Mouse (Mus musculus) forebrain, embryonic 11.5 days (tissue): ENCODE results near the gene Fsip1. TPM values are rescaled to one million over a fixed set of nuclear protein-coding genes. Genes with fewer than 3 reads are reported as not detected.

ENCODE experiments used
- ATAC-seq: fragments of 200-750 bp; cut with Nextera tagmentation; replicated peaks from 2 replicates; pipeline ENCODE4 v1.8.0; 2017; ENCODE audit warnings: moderate TSS enrichment; ENCODE audit not compliant: low FRiP score
- DNase-seq: peaks from one replicate; pipeline ENCODE4 v3.0.0-alpha.2; 2017; ENCODE audit warnings: low spot score
- H3K27ac ChIP-seq: fragments of 300-500 bp; sonication (generic); 2 replicates; pipeline ENCODE4 v1.5.1; 2014; ENCODE audit warnings: low read depth, low read length
- H3K27me3 ChIP-seq: fragments of 300-500 bp; sonication (generic); 2 replicates; pipeline ENCODE4 v1.6.1; 2014; ENCODE audit warnings: mild to moderate bottlenecking, low read length, mixed read lengths; ENCODE audit not compliant: control insufficient read depth, insufficient read depth
- H3K36me3 ChIP-seq: fragments of 300-500 bp; sonication (generic); 2 replicates; pipeline ENCODE4 v1.6.1; 2014; ENCODE audit warnings: mild to moderate bottlenecking, low read length, moderate library complexity, mixed read lengths; ENCODE audit not compliant: control insufficient read depth, insufficient read depth
- H3K4me1 ChIP-seq: fragments of 300-500 bp; sonication (generic); replicated peaks from 2 replicates; pipeline ENCODE4 v1.6.1; 2014; ENCODE audit warnings: low read length, mixed read lengths; ENCODE audit not compliant: control insufficient read depth, insufficient read depth
- H3K4me2 ChIP-seq: fragments of 300-500 bp; sonication (generic); 2 replicates; pipeline ENCODE4 v1.6.1; 2014; ENCODE audit warnings: low read depth, mild to moderate bottlenecking, low read length, moderate library complexity, mixed read lengths; ENCODE audit not compliant: severe bottlenecking
- H3K4me3 ChIP-seq: fragments of 300-500 bp; sonication (generic); 2 replicates; pipeline ENCODE4 v1.5.1; 2014; ENCODE audit warnings: low read depth, low read length
- H3K9ac ChIP-seq: fragments of 300-500 bp; sonication (generic); 2 replicates; pipeline ENCODE4 v1.6.1; 2014; ENCODE audit warnings: low read length
- H3K9me3 ChIP-seq: fragments of 300-500 bp; sonication (generic); 2 replicates; pipeline ENCODE4 v1.6.1; 2016; ENCODE audit warnings: low read length, mixed read lengths; ENCODE audit not compliant: control insufficient read depth
- WGBS: fragments of 180-500 bp; shearing (Covaris S2); extraction: QIAGEN DNeasy Blood & Tissue Kit; methylation state at CpG from one replicate; pipeline ENCODE4 v1.1.7; 2014; 5-methylcytosine and 5-hydroxymethylcytosine counted together
- polyA plus RNA-seq: library from polyadenylated mRNA; unstranded; fragments of >200 nt; fragmentation: Nextera tagmentation; extraction: Ambion mirVana; gene quantifications from 2 replicates; pipeline ENCODE4 v1.2.1, GENCODE M21; 2014

Fsip1 gene
- polyA plus RNA-seq, 1 experiment from 2014 or later: 4.2 TPM

- ATAC-seq: peak; percentile 35; the same call in 1 of the 2 replicates
- DNase-seq: peak; percentile 62
- peak overlapping the region; percentile 48; the same call in 1 of the 2 replicates for H3K4me3 ChIP-seq
- no peaks in the 10 kb centered on the region for H3K36me3 ChIP-seq
- peaks cover 8% of the 10 kb centered on the region; the same call in 1 of the 2 replicates for H3K4me1 ChIP-seq
- H3K27me3 ChIP-seq: no peaks in the 10 kb centered on the region; the same call in 1 of the 2 replicates
- peak overlapping the region; percentile 95 for H3K4me2 ChIP-seq
- no peaks in the 10 kb centered on the region for H3K9me3 ChIP-seq
- peak overlapping the region; percentile 12; the same call in 1 of the 2 replicates for H3K9ac ChIP-seq
- H3K27ac ChIP-seq: no peak overlapping the region
- WGBS: 33% methylated on average over 17 of the region's 17 CpGs
Observed at GRCm38 (mm10) chr2:118110225-118110915, 146.4 kb downstream of the Fsip1 start.

- Histone ChIP-seq H3K27me3 (no peaks in the 10 kb centered on the region), H3K36me3 (no peaks in the 10 kb centered on the region), H3K4me3 (no peak overlapping the region), H3K4me2 (no peak overlapping the region), H3K27ac (no peak overlapping the region), H3K9me3 (no peaks in the 10 kb centered on the region), H3K9ac (no peak overlapping the region), H3K4me1 (no peaks in the 10 kb centered on the region)
- WGBS: 57% methylated on average over 4 of the region's 4 CpGs
- no peak for ATAC-seq
- no peak for DNase-seq
Observed at GRCm38 (mm10) chr2:118102169-118102568, 154.6 kb downstream of the Fsip1 start.

GRCm38 (mm10) chr2:118099104-118099503, 157.7 kb downstream of the Fsip1 start:
- no peak for ATAC-seq
- Histone ChIP-seq H3K4me1 (no peaks in the 10 kb centered on the region), H3K27me3 (no peaks in the 10 kb centered on the region), H3K9me3 (no peaks in the 10 kb centered on the region), H3K4me2 (no peak overlapping the region), H3K9ac (no peak overlapping the region), H3K27ac (no peak overlapping the region), H3K36me3 (no peaks in the 10 kb centered on the region), H3K4me3 (no peak overlapping the region)
- 84% methylated on average over 4 of the region's 4 CpGs for WGBS
- DNase-seq: no peak

- Histone ChIP-seq H3K27ac (no peak overlapping the region), H3K4me1 (no peaks in the 10 kb centered on the region), H3K4me2 (no peak overlapping the region), H3K4me3 (no peak overlapping the region), H3K27me3 (no peaks in the 10 kb centered on the region), H3K36me3 (no peaks in the 10 kb centered on the region), H3K9ac (no peak overlapping the region), H3K9me3 (no peaks in the 10 kb centered on the region)
- WGBS: 95% methylated on average over 5 of the region's 5 CpGs
- ATAC-seq (no peak), DNase-seq (no peak)
Observed at GRCm38 (mm10) chr2:118091226-118091625, 165.5 kb downstream of the Fsip1 start.

GRCm38 (mm10) chr2:118087044-118087726, 169.6 kb downstream of the Fsip1 start:
- no peak overlapping the region for H3K27ac ChIP-seq
- no peak for ATAC-seq
- no peak overlapping the region for H3K4me3 ChIP-seq
- DNase-seq: no peak
- WGBS: 80% methylated on average over 10 of the region's 10 CpGs
- H3K4me2 ChIP-seq: no peak overlapping the region
- H3K36me3 ChIP-seq: no peaks in the 10 kb centered on the region
- H3K4me1 ChIP-seq: no peaks in the 10 kb centered on the region
- no peak overlapping the region for H3K9ac ChIP-seq
- no peaks in the 10 kb centered on the region for H3K9me3 ChIP-seq
- no peaks in the 10 kb centered on the region for H3K27me3 ChIP-seq

- H3K4me3 ChIP-seq: no peak overlapping the region
- 95% methylated on average over 2 of the region's 2 CpGs for WGBS
- no peak for ATAC-seq
- no peak for DNase-seq
- no peak overlapping the region for H3K9ac ChIP-seq
- H3K36me3 ChIP-seq: no peaks in the 10 kb centered on the region
- no peak overlapping the region for H3K4me2 ChIP-seq
- no peaks in the 10 kb centered on the region for H3K27me3 ChIP-seq
- H3K27ac ChIP-seq: no peak overlapping the region
- H3K9me3 ChIP-seq: no peaks in the 10 kb centered on the region
- no peaks in the 10 kb centered on the region for H3K4me1 ChIP-seq
Observed at GRCm38 (mm10) chr2:118085647-118086046, 171.1 kb downstream of the Fsip1 start.

GRCm38 (mm10) chr2:118084693-118085092, 172.1 kb downstream of the Fsip1 start:
- no peak for DNase-seq
- Histone ChIP-seq H3K36me3 (no peaks in the 10 kb centered on the region), H3K27me3 (no peaks in the 10 kb centered on the region), H3K9ac (no peak overlapping the region), H3K4me1 (no peaks in the 10 kb centered on the region), H3K4me3 (no peak overlapping the region), H3K4me2 (no peak overlapping the region), H3K9me3 (no peaks in the 10 kb centered on the region), H3K27ac (no peak overlapping the region)
- 77% methylated on average over 3 of the region's 3 CpGs for WGBS
- no peak for ATAC-seq

GRCm38 (mm10) chr2:118083652-118084051, 173.1 kb downstream of the Fsip1 start:
- Histone ChIP-seq H3K9me3 (no peaks in the 10 kb centered on the region), H3K9ac (no peak overlapping the region), H3K27ac (no peak overlapping the region), H3K27me3 (no peaks in the 10 kb centered on the region), H3K4me2 (no peak overlapping the region), H3K36me3 (no peaks in the 10 kb centered on the region), H3K4me3 (no peak overlapping the region), H3K4me1 (no peaks in the 10 kb centered on the region)
- ATAC-seq: no peak
- WGBS: 92% methylated on average over 6 of the region's 6 CpGs
- DNase-seq: no peak
